Mouse (Mus musculus) kidney, adult 2 months (tissue): ENCODE measurements around the gene Actl6a.

Experiments
- CTCF ChIP-seq: fragments of 200-500 bp; conservative IDR thresholded peaks from 2 replicates; pipeline ENCODE4 v1.5.1; 2011; ENCODE audit warnings: low read depth, mild to moderate bottlenecking, control low read depth, low read length, moderate library complexity, mixed read lengths; ENCODE audit not compliant: insufficient read depth, insufficient read length
- POLR2A ChIP-seq: fragments of 200-500 bp; IDR thresholded peaks from one replicate; pipeline ENCODE4 v1.6.1; 2011; ENCODE audit warnings: low read depth, low read length, control low read depth

DNA sequence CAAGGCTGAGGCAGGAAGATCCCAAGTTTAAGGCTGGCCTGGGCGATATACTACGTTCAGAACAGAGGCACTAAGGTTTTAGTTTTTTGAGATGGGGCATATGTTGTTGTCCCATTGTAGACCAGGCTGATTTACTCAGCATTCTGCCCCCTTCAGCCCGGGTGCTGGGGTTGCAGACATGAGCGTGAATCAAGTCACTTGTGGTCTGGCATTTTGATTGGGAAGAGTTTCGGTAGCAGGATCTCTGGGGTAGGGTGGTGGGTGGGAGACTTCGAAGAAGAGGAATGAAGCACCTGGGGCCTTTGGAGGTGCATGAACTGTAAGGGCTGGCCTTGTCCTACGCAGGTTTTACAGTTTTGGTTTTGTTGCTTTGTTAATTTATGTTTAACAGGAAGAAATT is 18.1 kb downstream of the Actl6a start:
- TF ChIP-seq CTCF (no peak), POLR2A (no peak)
